Mouse (Mus musculus) hindbrain, embryonic 15.5 days (tissue): ENCODE measurements around the gene Ikzf4. TPM values are rescaled to one million over a fixed set of nuclear protein-coding genes. Genes with fewer than 3 reads are reported as not detected.

Experiments
- ATAC-seq: fragments of 200-750 bp; cut with Nextera tagmentation; 2 replicates; pipeline ENCODE4 v1.8.0; 2017; ENCODE audit warnings: low read depth, moderate number of reproducible peaks, moderate TSS enrichment; ENCODE audit not compliant: low FRiP score
- H3K27ac ChIP-seq: fragments of 300-500 bp; sonication (generic); replicated peaks from 2 replicates; pipeline ENCODE4 v1.5.1; 2015; ENCODE audit warnings: mild to moderate bottlenecking, inconsistent platforms
- H3K27me3 ChIP-seq: fragments of 300-500 bp; sonication (generic); 2 replicates; pipeline ENCODE4 v1.6.1; 2015; ENCODE audit warnings: control low read depth, inconsistent platforms
- H3K36me3 ChIP-seq: fragments of 300-500 bp; sonication (generic); 2 replicates; pipeline ENCODE4 v1.6.1; 2015; ENCODE audit warnings: control low read depth, inconsistent platforms
- H3K4me1 ChIP-seq: fragments of 300-500 bp; sonication (generic); replicated peaks from 2 replicates; pipeline ENCODE4 v1.6.1; 2015; ENCODE audit warnings: control low read depth, inconsistent platforms
- H3K4me2 ChIP-seq: fragments of 300-500 bp; sonication (generic); 2 replicates; pipeline ENCODE4 v1.6.1; 2015; ENCODE audit warnings: moderate library complexity, mild to moderate bottlenecking, inconsistent platforms
- H3K4me3 ChIP-seq: fragments of 300-500 bp; sonication (generic); 2 replicates; pipeline ENCODE4 v1.5.1; 2015; ENCODE audit warnings: mild to moderate bottlenecking, inconsistent platforms
- H3K9ac ChIP-seq: fragments of 300-500 bp; sonication (generic); 2 replicates; pipeline ENCODE4 v1.6.1; 2015; ENCODE audit warnings: inconsistent platforms
- H3K9me3 ChIP-seq: fragments of 300-500 bp; sonication (generic); 2 replicates; pipeline ENCODE4 v1.6.1; 2016; ENCODE audit warnings: control low read depth, inconsistent platforms
- WGBS: fragments of 180-500 bp; shearing (Covaris S2); methylation state at CpG from one replicate; pipeline ENCODE4 v1.1.7; 2015; 5-methylcytosine and 5-hydroxymethylcytosine counted together
- polyA plus RNA-seq: library from polyadenylated mRNA; unstranded; fragments of >200 nt; fragmentation: Nextera tagmentation; extraction: Ambion mirVana; gene quantifications from 2 replicates; pipeline ENCODE4 v1.2.1, GENCODE M21; 2015

The Ikzf4 gene
- 15.1 and 18.3 TPM in 2 replicates for polyA plus RNA-seq

- Histone ChIP-seq H3K27me3 (no peaks in the 10 kb centered on the region), H3K4me2 (peak within 1 kb of the TSS; percentile 61), H3K4me1 (peaks cover 40% of the 10 kb centered on the region), H3K9ac (peak within 1 kb of the TSS; percentile 79), H3K27ac (peak within 1 kb of the TSS; percentile 96), H3K4me3 (peak within 1 kb of the TSS; percentile 70), H3K9me3 (no peaks in the 10 kb centered on the region), H3K36me3 (peaks cover 11% of the 10 kb centered on the region)
- whole genome bisulfite sequencing = under 1% methylated on average over 32 of the region's 36 CpGs
- peak; percentile 79 for ATAC-seq
Observed at GRCm38 (mm10) chr10:128645111-128646011, at the start of gene Ikzf4. Gene Ikzf4 (minus strand): TSS chr10:128645991.

- peak overlapping the region; percentile 95 for H3K27ac ChIP-seq
- under 1% methylated on average over 20 of the region's 22 CpGs for WGBS
Observed at GRCm38 (mm10) chr10:128695411-128695991, 49.7 kb upstream of the Ikzf4 start.

GRCm38 (mm10) chr10:128674469-128675008, 28.7 kb upstream of the Ikzf4 start:
- no peak for ATAC-seq
- H3K4me2 ChIP-seq = peak overlapping the region; percentile 92
- no peaks in the 10 kb centered on the region for H3K27me3 ChIP-seq
- peaks cover 16% of the 10 kb centered on the region for H3K4me1 ChIP-seq
- H3K36me3 ChIP-seq = peaks cover 8% of the 10 kb centered on the region
- peak overlapping the region; percentile 74 for H3K4me3 ChIP-seq
- 4% methylated on average over 9 of the region's 9 CpGs for WGBS
- H3K9me3 ChIP-seq = no peaks in the 10 kb centered on the region
- peak overlapping the region; percentile 75 for H3K27ac ChIP-seq
- H3K9ac ChIP-seq = peak overlapping the region; percentile 60

More at GRCm38 (mm10) chr10:128695411-128695991, 49.7 kb upstream of the Ikzf4 start:
- peak overlapping the region; percentile 97 for H3K9ac ChIP-seq
- H3K4me1 ChIP-seq = peaks cover 18% of the 10 kb centered on the region
- peak overlapping the region; percentile 77 for H3K4me3 ChIP-seq
- peak overlapping the region; percentile 72 for H3K4me2 ChIP-seq
- H3K9me3 ChIP-seq = no peaks in the 10 kb centered on the region
- no peaks in the 10 kb centered on the region for H3K36me3 ChIP-seq
- no peaks in the 10 kb centered on the region for H3K27me3 ChIP-seq
- ATAC-seq = no peak

GRCm38 (mm10) chr10:128673763-128674468, 28.1 kb upstream of the Ikzf4 start, which contains the start of gene Suox:
Gene Suox (minus strand): TSS chr10:128674073.
- H3K4me3 ChIP-seq = peak within 1 kb of the TSS; percentile 74
- 1% methylated on average over 58 of the region's 60 CpGs for WGBS
- peak; percentile 93 for ATAC-seq
- peaks cover 6% of the 10 kb centered on the region; the same call in 1 of the 2 replicates for H3K36me3 ChIP-seq
- no peaks in the 10 kb centered on the region for H3K27me3 ChIP-seq
- peak within 1 kb of the TSS; percentile 75 for H3K27ac ChIP-seq
- H3K9me3 ChIP-seq = no peaks in the 10 kb centered on the region
- H3K4me2 ChIP-seq = peak within 1 kb of the TSS; percentile 92
- H3K4me1 ChIP-seq = peaks cover 20% of the 10 kb centered on the region
- H3K9ac ChIP-seq = peak within 1 kb of the TSS; percentile 60

GRCm38 (mm10) chr10:128671148-128671547, 25.4 kb upstream of the Ikzf4 start:
- peaks cover 30% of the 10 kb centered on the region for H3K4me1 ChIP-seq
- no peak overlapping the region for H3K4me2 ChIP-seq
- H3K4me3 ChIP-seq = no peak overlapping the region
- H3K9ac ChIP-seq = no peak overlapping the region
- H3K36me3 ChIP-seq = peaks cover 6% of the 10 kb centered on the region; the same call in 1 of the 2 replicates
- WGBS = 95% methylated on average over 9 of the region's 9 CpGs
- H3K27me3 ChIP-seq = no peaks in the 10 kb centered on the region
- H3K9me3 ChIP-seq = no peaks in the 10 kb centered on the region
- ATAC-seq = no peak
- H3K27ac ChIP-seq = no peak overlapping the region

GRCm38 (mm10) chr10:128668790-128669672, 23.2 kb upstream of the Ikzf4 start:
- Histone ChIP-seq H3K36me3 (peaks cover 6% of the 10 kb centered on the region; the same call in 1 of the 2 replicates), H3K4me1 (peaks cover 25% of the 10 kb centered on the region), H3K27me3 (no peaks in the 10 kb centered on the region), H3K9me3 (no peaks in the 10 kb centered on the region), H3K4me2 (peak overlapping the region; percentile 82), H3K4me3 (peak overlapping the region; percentile 75), H3K27ac (peak overlapping the region; percentile 87), H3K9ac (peak overlapping the region; percentile 76)
- peak; percentile 64 for ATAC-seq
- WGBS = under 1% methylated on average over 40 of the region's 42 CpGs

- 93% methylated on average over 2 of the region's 2 CpGs for WGBS
- no peak overlapping the region for H3K9ac ChIP-seq
- ATAC-seq = no peak
- H3K36me3 ChIP-seq = peaks cover under 1% of the 10 kb centered on the region; the same call in 1 of the 2 replicates
- no peak overlapping the region for H3K27ac ChIP-seq
- no peak overlapping the region for H3K4me2 ChIP-seq
- H3K9me3 ChIP-seq = no peaks in the 10 kb centered on the region
- H3K4me3 ChIP-seq = no peak overlapping the region
- peaks cover 15% of the 10 kb centered on the region for H3K4me1 ChIP-seq
- H3K27me3 ChIP-seq = no peaks in the 10 kb centered on the region
Observed at GRCm38 (mm10) chr10:128665806-128666205, 20.0 kb upstream of the Ikzf4 start.

- Histone ChIP-seq H3K4me1 (peaks cover 15% of the 10 kb centered on the region), H3K4me2 (no peak overlapping the region), H3K9me3 (no peaks in the 10 kb centered on the region), H3K27ac (no peak overlapping the region), H3K36me3 (no peaks in the 10 kb centered on the region), H3K4me3 (no peak overlapping the region), H3K9ac (no peak overlapping the region), H3K27me3 (no peaks in the 10 kb centered on the region)
- 88% methylated on average over 3 of the region's 3 CpGs for WGBS
- ATAC-seq = no peak
Observed at GRCm38 (mm10) chr10:128665307-128665706, 19.5 kb upstream of the Ikzf4 start.

- Histone ChIP-seq H3K36me3 (no peaks in the 10 kb centered on the region), H3K9ac (no peak overlapping the region), H3K4me3 (no peak overlapping the region), H3K27ac (no peak overlapping the region), H3K9me3 (no peaks in the 10 kb centered on the region), H3K4me1 (peaks cover 15% of the 10 kb centered on the region), H3K27me3 (no peaks in the 10 kb centered on the region), H3K4me2 (no peak overlapping the region)
- WGBS = 76% methylated on average over 3 of the region's 3 CpGs
- no peak for ATAC-seq
Observed at GRCm38 (mm10) chr10:128664808-128665207, 19.0 kb upstream of the Ikzf4 start.

- Histone ChIP-seq H3K4me1 (peaks cover 10% of the 10 kb centered on the region), H3K27me3 (no peaks in the 10 kb centered on the region), H3K4me3 (no peak overlapping the region), H3K4me2 (no peak overlapping the region), H3K27ac (no peak overlapping the region), H3K9ac (no peak overlapping the region), H3K36me3 (no peaks in the 10 kb centered on the region), H3K9me3 (no peaks in the 10 kb centered on the region)
- 74% methylated on average over 5 of the region's 5 CpGs for WGBS
- ATAC-seq = no peak
Observed at GRCm38 (mm10) chr10:128663441-128664220, 17.8 kb upstream of the Ikzf4 start.
